Mouse (Mus musculus) kidney, adult 2 months (tissue): ENCODE measurements around the gene Nrsn1.

Experiments
- CTCF ChIP-seq: fragments of 200-500 bp; conservative IDR thresholded peaks from 2 replicates; pipeline ENCODE4 v1.5.1; 2011; ENCODE audit warnings: low read depth, mild to moderate bottlenecking, control low read depth, low read length, moderate library complexity, mixed read lengths; ENCODE audit not compliant: insufficient read depth, insufficient read length
- POLR2A ChIP-seq: fragments of 200-500 bp; IDR thresholded peaks from one replicate; pipeline ENCODE4 v1.6.1; 2011; ENCODE audit warnings: low read depth, low read length, control low read depth

- TF ChIP-seq POLR2A (no peak), CTCF (no peak)
Measured at GRCm38 (mm10) chr13:25206950-25207349, 63.4 kb downstream of the Nrsn1 start.
